Mouse (Mus musculus) thymus, adult 2 months (tissue): ENCODE results near the gene Senp5.

Experiments used
- CTCF ChIP-seq: fragments of 200-500 bp; IDR thresholded peaks from 2 replicates; pipeline ENCODE4 v1.5.1; 2012; ENCODE audit warnings: mild to moderate bottlenecking, control low read depth, low read length, moderate library complexity, borderline replicate concordance; ENCODE audit not compliant: control insufficient read depth, poor library complexity, insufficient read depth; ENCODE audit errors: extremely low read depth
- POLR2A ChIP-seq: fragments of 200-500 bp; IDR thresholded peaks from 2 replicates; pipeline ENCODE4 v1.6.1; 2012; ENCODE audit warnings: mild to moderate bottlenecking, low read length, control low read depth, moderate library complexity; ENCODE audit not compliant: control insufficient read depth, poor library complexity, insufficient read depth; ENCODE audit errors: extremely low read depth

DNA sequence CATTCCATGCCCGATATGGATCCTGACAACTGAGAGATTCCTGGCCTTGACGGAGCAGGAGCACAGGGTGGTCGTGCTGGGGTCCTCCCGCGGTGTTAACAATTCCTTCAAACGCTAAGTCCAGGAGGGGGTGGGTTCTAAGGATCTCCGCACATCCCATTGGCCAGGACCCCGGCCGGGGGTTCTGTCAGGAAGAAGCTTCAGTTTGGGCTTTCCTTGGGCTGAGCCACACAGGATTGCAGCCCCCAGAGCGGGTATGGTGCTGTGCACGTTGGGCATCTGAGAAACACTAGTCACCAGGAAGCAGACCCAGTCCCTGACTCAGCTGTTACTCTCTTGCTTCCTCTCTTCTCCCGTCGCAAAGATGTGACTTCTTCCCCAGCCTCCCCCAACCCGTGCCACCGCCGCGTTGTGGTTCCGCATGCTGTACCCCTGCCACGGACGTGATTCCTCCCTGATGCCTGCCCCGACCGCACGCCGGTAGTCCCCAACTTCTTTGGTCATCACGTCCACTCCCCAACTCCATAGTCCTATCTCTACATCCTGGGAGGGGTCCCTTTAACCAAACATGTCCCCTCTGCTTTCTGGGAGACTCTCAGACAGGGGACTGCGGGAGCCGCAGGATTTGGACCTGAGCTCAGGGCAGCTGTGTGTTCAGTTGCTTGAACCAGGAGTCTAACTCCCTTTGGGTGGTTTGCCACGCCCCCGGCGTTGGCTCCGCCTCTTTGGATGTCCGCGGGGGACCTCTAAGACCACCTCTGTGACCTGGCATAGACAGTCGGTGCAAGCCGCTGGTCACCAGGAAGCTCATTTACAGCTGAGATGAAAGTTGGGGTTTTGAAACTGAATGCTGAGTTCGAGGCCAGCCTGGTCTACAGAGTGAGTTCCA lies 67.8 kb downstream of the Senp5 start:
- TF ChIP-seq CTCF (no peak), POLR2A (no peak)
